Mouse (Mus musculus): Measurements from ENCODE around the gene Nckap5l.
A peak's percentile ranks its signal among the peaks of the same experiment; 100 is the strongest.
"Not testable (repeated sequence)": the region's sequence is repeated elsewhere in the genome, so short reads cannot be mapped to it uniquely, and the experiment has no call there.

Gene Nckap5l

DNA sequence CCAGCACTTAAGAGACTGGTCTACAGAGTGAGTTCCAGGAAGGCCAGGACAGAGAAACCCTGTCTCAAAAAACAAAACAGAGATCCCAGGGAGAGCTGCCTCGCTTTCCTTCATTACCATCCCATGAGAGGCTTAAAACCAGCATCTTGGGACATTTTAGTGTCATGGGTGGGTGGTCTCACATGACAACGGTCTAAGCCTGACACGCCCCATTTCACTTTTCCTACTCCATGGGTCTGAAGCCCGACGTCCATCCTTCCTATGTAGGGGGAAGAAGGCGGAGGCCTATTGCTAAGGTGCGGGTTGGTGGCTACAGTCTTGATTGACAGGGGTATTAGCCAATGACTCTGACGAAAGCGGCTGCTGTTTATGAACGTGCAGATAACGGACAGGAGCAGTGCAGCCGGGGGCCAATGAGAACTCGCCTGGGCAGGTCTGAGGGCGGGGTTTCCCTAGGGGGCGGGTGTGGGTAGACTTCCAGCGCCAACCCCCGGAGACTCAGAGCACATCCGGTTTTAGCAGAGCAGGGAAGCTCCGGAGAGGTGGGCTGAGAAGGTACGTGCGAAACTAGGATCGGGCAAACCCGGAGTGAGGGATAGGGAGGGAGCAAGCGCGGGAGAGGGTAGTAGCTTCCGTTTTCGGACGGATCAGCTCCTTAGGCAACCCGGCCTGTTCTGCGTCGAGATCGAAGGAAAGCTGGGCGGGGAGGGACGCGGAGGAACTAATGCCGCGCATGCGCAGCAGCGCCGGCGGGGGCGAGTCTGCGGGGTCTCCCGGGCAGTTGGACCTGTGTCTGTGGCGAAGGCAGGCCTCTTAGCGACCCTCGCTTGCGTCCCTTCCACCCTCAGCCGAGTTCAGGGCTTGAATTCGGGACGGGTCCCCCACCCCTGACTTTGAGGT, 64.8 kb downstream of the Nckap5l start, which contains the start of gene Tmbim6:
TSS of gene Tmbim6 (plus strand) at position 397 of the 900 bp plus-strand sequence.
- peak; percentile 100 for DNase-seq

DNA sequence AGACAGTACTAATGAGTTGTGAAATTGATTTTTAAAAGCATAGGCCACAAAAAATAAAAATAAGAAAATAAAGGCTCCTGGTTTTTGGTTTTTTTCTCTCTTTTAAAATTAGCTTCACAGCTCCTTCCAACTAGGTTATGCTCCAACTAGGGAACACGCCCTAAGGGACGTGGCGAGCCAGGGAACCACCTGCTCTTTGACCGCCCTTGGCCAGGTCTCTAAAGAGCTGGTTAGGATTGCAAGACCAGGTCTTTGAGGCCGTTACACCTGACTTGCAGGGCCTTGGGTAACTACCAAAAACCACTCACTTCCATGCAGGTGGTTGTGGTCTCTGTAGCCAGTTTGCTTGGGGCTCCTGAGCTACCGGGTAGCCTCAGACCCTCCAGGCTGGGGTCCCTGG, 65.6 kb downstream of the Nckap5l start:
- no peak for DNase-seq

DNA sequence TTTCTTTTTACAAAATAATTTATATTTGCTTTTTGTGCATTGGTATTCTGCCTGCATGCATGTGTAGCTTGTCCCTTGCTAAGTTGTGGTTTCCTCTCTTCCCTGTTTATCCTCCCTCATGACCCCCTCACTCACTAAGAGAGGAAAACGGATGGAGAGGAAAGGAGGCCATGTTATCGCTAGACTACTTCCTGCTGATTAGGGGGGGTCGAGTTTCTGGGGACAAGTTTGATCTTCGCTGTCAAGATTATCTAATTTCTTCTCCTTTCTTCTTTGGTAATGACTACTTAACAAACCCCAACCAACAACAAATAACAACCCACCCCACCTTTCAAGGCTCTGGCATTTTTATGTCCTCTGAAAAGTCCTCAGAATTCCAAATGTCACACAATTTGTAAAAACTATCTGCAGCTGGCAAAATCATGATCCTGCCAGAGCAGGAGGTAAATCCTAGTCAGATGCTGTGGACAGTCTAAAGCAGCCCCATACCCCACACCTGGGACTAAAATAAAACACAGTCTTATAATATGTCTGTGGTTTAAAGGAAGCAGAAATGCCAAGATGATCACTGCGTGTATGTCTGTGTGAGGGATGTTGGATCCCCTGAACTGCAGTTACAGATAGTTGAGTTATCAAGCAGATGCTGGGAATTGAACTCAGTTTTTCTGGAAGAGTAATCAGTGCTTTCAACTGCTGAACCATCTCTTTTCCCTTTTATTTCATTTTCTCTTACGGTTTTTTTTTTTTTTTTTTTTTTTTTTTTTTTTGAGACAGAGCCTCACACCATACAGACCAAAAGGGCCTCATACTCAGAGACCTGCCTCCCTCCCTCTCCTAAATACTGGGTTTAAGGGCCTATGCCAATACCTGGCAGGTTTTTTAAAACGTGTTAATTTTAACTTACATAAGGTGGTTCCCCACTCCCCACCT, 66.8 kb downstream of the Nckap5l start:
- DNase-seq: no peak

DNA sequence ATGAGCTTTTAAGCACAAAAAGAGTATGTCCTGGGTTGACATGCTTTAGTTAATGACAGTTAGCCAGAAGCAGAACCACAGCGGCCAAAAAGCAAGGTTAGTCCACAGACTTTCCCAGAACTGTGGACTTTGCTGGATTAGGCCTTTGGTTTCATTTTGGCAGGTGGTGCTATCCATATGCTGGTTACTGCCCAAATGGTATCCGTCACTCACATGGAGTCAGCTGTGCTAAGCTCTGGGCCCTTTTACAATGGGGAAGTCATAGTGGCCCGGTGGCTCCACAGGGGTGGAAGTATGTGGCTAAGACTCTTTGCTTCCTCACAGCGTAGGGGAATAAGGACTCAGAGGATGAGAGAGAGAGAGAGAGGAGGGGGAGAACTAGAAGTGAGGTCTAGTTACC, 69.6 kb downstream of the Nckap5l start:
- DNase-seq: no peak

DNA sequence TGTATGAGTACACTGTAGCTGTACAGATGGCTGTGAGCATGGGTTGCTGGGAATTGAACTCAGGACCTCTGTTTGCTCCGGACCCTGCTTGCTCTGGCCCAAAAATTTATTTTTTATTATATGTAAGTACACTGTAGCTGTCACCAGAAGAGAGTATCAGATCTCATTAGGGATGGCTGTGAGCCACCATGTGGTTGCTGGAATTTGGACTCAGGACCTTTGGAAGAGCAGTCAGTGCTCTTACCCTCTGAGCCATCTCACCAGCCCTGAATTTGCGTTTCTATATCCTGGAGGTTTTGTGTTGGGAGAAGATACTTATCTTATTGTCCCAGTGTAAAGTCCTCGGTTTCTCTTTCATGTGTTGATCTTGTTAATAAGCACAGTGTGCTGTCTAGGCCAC, 70.8 kb downstream of the Nckap5l start:
- no peak for DNase-seq

DNA sequence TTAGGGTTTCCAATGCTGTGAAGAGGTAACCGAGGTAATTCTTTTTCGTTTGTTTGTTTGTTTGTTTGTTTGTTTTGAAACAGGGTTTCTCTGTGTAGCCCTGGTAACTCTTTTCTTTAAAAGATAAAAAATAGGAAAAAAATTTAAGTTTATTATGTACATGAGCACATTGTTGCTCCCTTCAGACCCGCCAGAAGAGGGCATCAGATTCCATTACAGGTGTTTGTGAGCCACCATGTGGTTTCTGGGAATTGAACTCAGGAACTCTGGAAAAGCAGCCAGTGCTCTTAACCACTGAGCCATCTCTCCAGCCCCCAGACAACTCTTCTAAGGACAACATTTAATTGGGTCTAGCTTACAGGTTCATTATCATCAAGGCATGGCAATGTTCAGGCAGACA, 71.4 kb downstream of the Nckap5l start:
- not testable (repeated sequence) for DNase-seq

DNA sequence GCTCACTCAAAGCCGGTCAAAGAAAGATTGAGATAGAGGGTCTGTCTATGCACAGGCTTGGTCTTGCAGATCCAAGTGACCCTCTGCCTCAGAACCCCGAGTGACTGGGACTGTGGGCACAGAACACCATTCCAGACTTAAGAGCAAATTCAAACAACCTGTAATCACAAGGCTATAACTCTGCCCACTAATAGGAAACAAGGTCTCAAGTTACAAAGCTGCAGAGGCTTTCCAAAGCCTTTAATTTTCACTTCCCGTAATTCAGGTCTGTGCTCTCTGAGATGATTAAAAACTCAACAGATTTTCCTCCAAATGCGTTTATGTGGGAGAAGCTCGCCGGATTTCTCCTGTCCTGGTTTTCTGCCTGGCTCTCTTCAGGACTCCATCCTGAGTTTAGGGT, 73.5 kb downstream of the Nckap5l start:
- no peak for DNase-seq

DNA sequence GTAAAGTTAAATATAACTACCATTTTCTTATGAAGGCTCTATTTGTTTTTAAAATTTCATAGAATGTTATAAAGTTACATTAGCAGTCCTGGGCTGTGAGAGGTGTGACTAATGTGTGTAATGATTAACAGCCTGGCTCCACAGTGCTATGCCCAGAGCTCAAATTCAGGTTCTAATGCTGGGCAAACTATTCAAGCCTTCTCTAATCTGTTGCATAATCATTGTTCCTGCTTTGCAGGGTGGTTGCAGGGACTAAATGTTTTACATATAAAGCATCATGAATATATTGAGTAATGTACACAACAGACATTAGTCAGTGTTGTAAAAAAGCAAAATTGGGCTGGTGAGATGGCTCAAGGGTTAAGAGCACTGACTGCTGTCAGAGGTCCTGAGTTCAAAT, 74.7 kb downstream of the Nckap5l start:
- DNase-seq: no peak

DNA sequence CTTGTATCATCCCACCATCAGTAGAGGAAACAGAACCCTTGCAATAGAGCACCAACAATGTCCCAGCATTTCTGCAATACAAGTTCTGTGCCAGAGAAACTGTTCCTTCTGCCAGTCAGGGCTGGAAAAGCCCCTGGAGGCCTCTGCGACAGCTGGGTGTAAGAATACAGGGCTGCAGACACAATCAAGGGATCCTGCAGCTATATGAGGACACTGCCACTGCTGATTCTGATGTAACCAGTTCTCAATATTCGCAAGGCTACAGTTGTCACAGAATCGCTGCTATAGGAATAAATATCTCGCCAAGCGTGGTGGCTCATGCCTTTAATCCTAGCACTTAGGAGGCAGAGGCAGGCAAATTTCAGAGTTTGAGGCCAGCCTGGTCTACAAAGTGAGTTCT, 81.3 kb downstream of the Nckap5l start:
- DNase-seq: no peak

DNA sequence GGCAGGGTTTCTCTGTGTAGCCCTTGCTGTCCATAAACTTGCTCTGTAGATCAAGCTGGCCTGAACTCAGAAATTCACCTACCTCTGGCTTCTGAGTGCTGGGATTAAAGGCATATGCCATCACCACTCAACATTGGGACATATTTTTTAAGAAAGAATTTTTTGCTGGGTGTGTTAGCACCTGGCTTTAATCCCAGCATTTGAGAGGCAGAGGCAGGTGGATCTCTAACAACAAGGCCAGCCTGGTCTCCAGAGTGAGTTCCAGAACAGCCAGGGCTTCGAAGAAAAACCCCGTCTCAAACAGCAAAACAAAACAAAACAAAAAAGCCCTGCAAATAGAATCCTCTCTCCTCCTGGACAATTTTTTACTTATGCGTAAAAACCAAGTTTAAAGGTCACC, 82.0 kb downstream of the Nckap5l start:
- no peak for DNase-seq

DNA sequence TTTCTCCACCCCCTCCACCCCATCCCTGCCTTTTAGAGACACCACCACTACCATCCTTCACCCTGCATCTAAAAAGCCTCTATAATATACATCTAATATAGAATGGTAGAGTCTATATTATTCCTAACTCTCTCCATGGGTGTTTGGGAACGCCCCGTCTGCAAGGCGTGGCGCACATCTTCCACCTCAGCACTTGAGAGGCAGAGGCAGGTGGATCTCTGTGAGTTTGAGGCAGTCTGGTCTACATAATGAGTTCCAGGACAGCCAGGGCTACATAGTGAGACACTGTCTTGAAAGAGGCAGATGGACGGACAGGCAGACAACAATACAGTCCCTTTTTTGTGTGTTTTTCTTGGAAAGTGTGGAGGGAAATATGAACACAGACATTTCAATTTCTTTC, 82.5 kb downstream of the Nckap5l start:
- DNase-seq: no peak

DNA sequence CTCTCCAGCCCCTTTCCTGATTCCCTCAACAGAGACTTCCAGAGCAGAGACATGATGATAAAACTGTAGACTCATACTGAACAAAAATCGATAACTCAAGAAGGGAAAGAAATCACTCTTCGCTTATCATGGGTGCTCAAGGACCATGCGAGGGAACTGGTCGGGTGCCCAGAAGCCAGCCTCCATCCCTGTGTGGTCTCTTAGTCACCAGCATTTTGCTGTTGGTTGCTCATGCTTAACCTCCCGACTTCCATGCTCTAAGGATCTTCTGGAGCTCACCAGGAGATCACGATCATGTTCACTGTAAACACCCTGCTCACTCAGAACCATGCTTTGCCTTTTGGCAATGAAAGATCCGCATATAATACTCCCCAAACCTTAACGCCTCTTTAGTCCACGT, 84.8 kb downstream of the Nckap5l start:
- DNase-seq: no peak
